Mouse (Mus musculus) midbrain, embryonic 11.5 days (tissue): Measurements from ENCODE around the gene Cbx4. TPM values are rescaled to one million over a fixed set of nuclear protein-coding genes. Genes with fewer than 3 reads are reported as not detected.
A peak's percentile ranks its signal among the peaks of the same experiment; 100 is the strongest.

Source experiments
- ATAC-seq: fragments of 200-750 bp; cut with Nextera tagmentation; 2 replicates; pipeline ENCODE4 v1.8.0; 2017; ENCODE audit warnings: moderate TSS enrichment, moderate library complexity; ENCODE audit not compliant: low FRiP score
- DNase-seq: peaks from one replicate; pipeline ENCODE4 v3.0.0; 2015; ENCODE audit warnings: low spot score; ENCODE audit errors: missing footprints
- H3K27ac ChIP-seq: fragments of 300-500 bp; sonication (generic); 2 replicates; pipeline ENCODE4 v1.5.1; 2014; ENCODE audit warnings: low read depth, low read length
- H3K27me3 ChIP-seq: fragments of 300-500 bp; sonication (generic); 2 replicates; pipeline ENCODE4 v1.6.1; 2014; ENCODE audit warnings: mild to moderate bottlenecking, low read length, moderate library complexity, mixed read lengths; ENCODE audit not compliant: control insufficient read depth, insufficient read depth
- H3K36me3 ChIP-seq: fragments of 300-500 bp; sonication (generic); 2 replicates; pipeline ENCODE4 v1.6.1; 2014; ENCODE audit warnings: mild to moderate bottlenecking, low read length, moderate library complexity, mixed read lengths; ENCODE audit not compliant: control insufficient read depth, insufficient read depth
- H3K4me1 ChIP-seq: fragments of 300-500 bp; sonication (generic); 2 replicates; pipeline ENCODE4 v1.6.1; 2014; ENCODE audit warnings: low read length; ENCODE audit not compliant: control insufficient read depth, insufficient read depth
- H3K4me2 ChIP-seq: fragments of 300-500 bp; sonication (generic); 2 replicates; pipeline ENCODE4 v1.6.1; 2014; ENCODE audit warnings: mild to moderate bottlenecking, moderate library complexity
- H3K4me3 ChIP-seq: fragments of 300-500 bp; sonication (generic); 2 replicates; pipeline ENCODE4 v1.5.1; 2014; ENCODE audit warnings: low read depth, low read length
- H3K9ac ChIP-seq: fragments of 300-500 bp; sonication (generic); 2 replicates; pipeline ENCODE4 v1.6.1; 2014; ENCODE audit warnings: low read length
- H3K9me3 ChIP-seq: fragments of 300-500 bp; sonication (generic); 2 replicates; pipeline ENCODE4 v1.6.1; 2016; ENCODE audit warnings: low read length; ENCODE audit not compliant: control insufficient read depth
- WGBS: fragments of 180-500 bp; shearing (Covaris S2); extraction: QIAGEN DNeasy Blood & Tissue Kit; methylation state at CpG from one replicate; pipeline ENCODE4 v1.1.7; 2014; 5-methylcytosine and 5-hydroxymethylcytosine counted together
- polyA plus RNA-seq: library from polyadenylated mRNA; unstranded; fragments of >200 nt; fragmentation: Nextera tagmentation; extraction: Ambion mirVana; gene quantifications from 2 replicates; pipeline ENCODE4 v1.2.1, GENCODE M21; 2014

Gene Cbx4
- polyA plus RNA-seq, 1 experiment from 2014 or later: 6.3 TPM

- Histone ChIP-seq H3K9me3 (no peaks in the 10 kb centered on the region), H3K27me3 (peaks cover 16% of the 10 kb centered on the region), H3K4me2 (no peak overlapping the region), H3K36me3 (no peaks in the 10 kb centered on the region), H3K4me3 (no peak overlapping the region), H3K9ac (no peak overlapping the region), H3K4me1 (peaks cover 22% of the 10 kb centered on the region), H3K27ac (no peak overlapping the region)
- 85% methylated on average over 5 of the region's 5 CpGs for WGBS
- no peak for DNase-seq
- ATAC-seq: no peak
Observed at GRCm38 (mm10) chr11:119075805-119076204, 10.2 kb downstream of the Cbx4 start.

- no peak overlapping the region for H3K27ac ChIP-seq
- no peak overlapping the region for H3K9ac ChIP-seq
- H3K36me3 ChIP-seq: no peaks in the 10 kb centered on the region
- H3K4me2 ChIP-seq: no peak overlapping the region
- DNase-seq (no peak), ATAC-seq (no peak)
- peaks cover 11% of the 10 kb centered on the region for H3K4me1 ChIP-seq
- no peaks in the 10 kb centered on the region for H3K27me3 ChIP-seq
- H3K9me3 ChIP-seq: no peaks in the 10 kb centered on the region
- 71% methylated on average over 6 of the region's 6 CpGs for WGBS
- H3K4me3 ChIP-seq: no peak overlapping the region
Observed at GRCm38 (mm10) chr11:119073876-119074433, 12.1 kb downstream of the Cbx4 start.

- no peak overlapping the region for H3K9ac ChIP-seq
- H3K4me1 ChIP-seq: peaks cover 2% of the 10 kb centered on the region; the same call in 1 of the 2 replicates
- DNase-seq: no peak
- H3K36me3 ChIP-seq: no peaks in the 10 kb centered on the region
- no peaks in the 10 kb centered on the region for H3K27me3 ChIP-seq
- ATAC-seq: no peak
- no peak overlapping the region for H3K4me3 ChIP-seq
- H3K27ac ChIP-seq: no peak overlapping the region
- H3K9me3 ChIP-seq: no peaks in the 10 kb centered on the region
- 76% methylated on average over 6 of the region's 6 CpGs for WGBS
- no peak overlapping the region for H3K4me2 ChIP-seq
Observed at GRCm38 (mm10) chr11:119072986-119073385, 13.0 kb downstream of the Cbx4 start.

- 85% methylated on average over 7 of the region's 7 CpGs for WGBS
- H3K36me3 ChIP-seq: no peaks in the 10 kb centered on the region
- H3K4me1 ChIP-seq: no peaks in the 10 kb centered on the region
- no peak overlapping the region for H3K9ac ChIP-seq
- DNase-seq: no peak
- no peak overlapping the region for H3K27ac ChIP-seq
- H3K9me3 ChIP-seq: no peaks in the 10 kb centered on the region
- H3K4me2 ChIP-seq: no peak overlapping the region
- no peaks in the 10 kb centered on the region for H3K27me3 ChIP-seq
- H3K4me3 ChIP-seq: no peak overlapping the region
- ATAC-seq: no peak
Observed at GRCm38 (mm10) chr11:119072239-119072638, 13.8 kb downstream of the Cbx4 start.

GRCm38 (mm10) chr11:119066841-119067240, 19.2 kb downstream of the Cbx4 start:
- Histone ChIP-seq H3K4me2 (no peak overlapping the region), H3K4me3 (no peak overlapping the region), H3K36me3 (no peaks in the 10 kb centered on the region), H3K9ac (no peak overlapping the region), H3K9me3 (no peaks in the 10 kb centered on the region), H3K4me1 (no peaks in the 10 kb centered on the region), H3K27me3 (peaks cover 2% of the 10 kb centered on the region; the same call in 1 of the 2 replicates), H3K27ac (no peak overlapping the region)
- ATAC-seq: no peak
- 70% methylated on average over 8 of the region's 8 CpGs for WGBS
- no peak for DNase-seq

GRCm38 (mm10) chr11:119059256-119059655, 26.8 kb downstream of the Cbx4 start:
- Histone ChIP-seq H3K27me3 (peaks cover 59% of the 10 kb centered on the region), H3K9me3 (no peaks in the 10 kb centered on the region), H3K4me1 (peaks cover 26% of the 10 kb centered on the region), H3K4me2 (no peak overlapping the region), H3K27ac (no peak overlapping the region), H3K9ac (no peak overlapping the region), H3K4me3 (no peak overlapping the region), H3K36me3 (no peaks in the 10 kb centered on the region)
- ATAC-seq (no peak), DNase-seq (peak; percentile 86)
- 3% methylated on average over 3 of the region's 3 CpGs for WGBS

- DNase-seq (peak; percentile 95), ATAC-seq (0 out of 2 replicates have a peak, but pooled peaks have one; percentile 19)
- Histone ChIP-seq H3K9me3 (no peaks in the 10 kb centered on the region), H3K27ac (no peak overlapping the region), H3K27me3 (peaks cover 67% of the 10 kb centered on the region), H3K4me1 (peaks cover 34% of the 10 kb centered on the region), H3K4me3 (peak overlapping the region; percentile 5; the same call in 1 of the 2 replicates), H3K36me3 (no peaks in the 10 kb centered on the region), H3K4me2 (peak overlapping the region; percentile 24), H3K9ac (peak overlapping the region; percentile 47)
- WGBS: 3% methylated on average over 58 of the region's 58 CpGs
Observed at GRCm38 (mm10) chr11:119058041-119058995, 27.7 kb downstream of the Cbx4 start.

GRCm38 (mm10) chr11:119057291-119057690, 28.7 kb downstream of the Cbx4 start:
- 3% methylated on average over 9 of the region's 9 CpGs for WGBS
- H3K9ac ChIP-seq: peak overlapping the region; percentile 99
- peak overlapping the region; percentile 98 for H3K4me2 ChIP-seq
- H3K27me3 ChIP-seq: peaks cover 74% of the 10 kb centered on the region
- H3K4me1 ChIP-seq: peaks cover 40% of the 10 kb centered on the region
- H3K27ac ChIP-seq: 0 out of 2 replicates have a peak overlapping the region, but pooled peaks have one; percentile 44
- no peaks in the 10 kb centered on the region for H3K36me3 ChIP-seq
- no peaks in the 10 kb centered on the region for H3K9me3 ChIP-seq
- DNase-seq: peak; percentile 96
- no peak for ATAC-seq
- peak overlapping the region; percentile 54 for H3K4me3 ChIP-seq
